Mouse (Mus musculus) embryonic facial prominence, embryonic 15.5 days (tissue): Measurements from ENCODE around the gene Trcg1. TPM values are rescaled to one million over a fixed set of nuclear protein-coding genes. Genes with fewer than 3 reads are reported as not detected.

Experiments used
- ATAC-seq: fragments of 200-750 bp; cut with Nextera tagmentation; 2 replicates; pipeline ENCODE4 v1.8.0; 2017; ENCODE audit warnings: low read depth, moderate TSS enrichment; ENCODE audit not compliant: insufficient number of reproducible peaks, low FRiP score, low TSS enrichment
- H3K27ac ChIP-seq: fragments of 300-500 bp; sonication (generic); replicated peaks from 2 replicates; pipeline ENCODE4 v1.5.1; 2015; ENCODE audit warnings: mild to moderate bottlenecking, inconsistent platforms
- H3K27me3 ChIP-seq: fragments of 300-500 bp; sonication (generic); 2 replicates; pipeline ENCODE4 v1.6.1; 2015; ENCODE audit warnings: inconsistent platforms
- H3K36me3 ChIP-seq: fragments of 300-500 bp; sonication (generic); 2 replicates; pipeline ENCODE4 v1.6.1; 2015; ENCODE audit warnings: mild to moderate bottlenecking, inconsistent platforms
- H3K4me1 ChIP-seq: fragments of 300-500 bp; sonication (generic); 2 replicates; pipeline ENCODE4 v1.6.1; 2015; ENCODE audit warnings: inconsistent platforms
- H3K4me2 ChIP-seq: fragments of 300-500 bp; sonication (generic); replicated peaks from 2 replicates; pipeline ENCODE4 v1.6.1; 2015; ENCODE audit warnings: mild to moderate bottlenecking, inconsistent platforms
- H3K4me3 ChIP-seq: fragments of 300-500 bp; sonication (generic); replicated peaks from 2 replicates; pipeline ENCODE4 v1.5.1; 2015; ENCODE audit warnings: mild to moderate bottlenecking, inconsistent platforms
- H3K9ac ChIP-seq: fragments of 300-500 bp; sonication (generic); 2 replicates; pipeline ENCODE4 v1.6.1; 2015; ENCODE audit warnings: inconsistent platforms
- H3K9me3 ChIP-seq: fragments of 300-500 bp; sonication (generic); replicated peaks from 2 replicates; pipeline ENCODE4 v1.6.1; 2016; ENCODE audit warnings: inconsistent platforms
- WGBS: fragments of 180-500 bp; shearing (Covaris S2); methylation state at CpG from one replicate; pipeline ENCODE4 v1.1.7; 2015; 5-methylcytosine and 5-hydroxymethylcytosine counted together
- polyA plus RNA-seq: library from polyadenylated mRNA; unstranded; fragments of >200 nt; fragmentation: Nextera tagmentation; extraction: Ambion mirVana; gene quantifications from 2 replicates; pipeline ENCODE4 v1.2.1, GENCODE M21; 2015

The Trcg1 gene
- polyA plus RNA-seq, 1 experiment from 2014 or later, result not detected

DNA sequence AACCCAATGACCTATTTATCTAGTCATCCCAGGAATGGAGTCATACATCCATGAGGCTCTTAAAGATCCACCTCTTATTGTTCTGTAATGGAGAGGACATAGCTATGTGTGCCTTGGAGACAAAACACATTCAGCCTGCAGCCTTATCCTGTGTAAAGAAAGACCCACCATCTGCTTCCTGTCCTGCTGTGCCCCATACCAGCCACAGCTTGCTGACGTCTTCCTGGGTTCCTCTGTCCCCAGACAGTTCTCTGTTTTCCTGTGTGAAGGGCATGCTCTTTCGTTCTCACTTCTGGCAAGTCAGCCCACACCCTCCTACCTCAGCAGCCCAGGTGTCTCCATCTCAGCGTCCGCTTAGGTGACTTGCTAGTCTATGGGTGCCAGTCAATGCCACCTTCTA is 41.9 kb downstream of the Trcg1 start:
- H3K27me3 ChIP-seq, result peaks cover 6% of the 10 kb centered on the region; the same call in 1 of the 2 replicates
- peaks cover 8% of the 10 kb centered on the region for H3K4me1 ChIP-seq
- H3K9ac ChIP-seq, result no peak overlapping the region
- H3K27ac ChIP-seq, result no peak overlapping the region
- no peaks in the 10 kb centered on the region for H3K9me3 ChIP-seq
- H3K4me3 ChIP-seq, result no peak overlapping the region
- H3K4me2 ChIP-seq, result no peak overlapping the region
- H3K36me3 ChIP-seq, result no peaks in the 10 kb centered on the region
- ATAC-seq, result no peak
- WGBS, result 67% methylated on average over 4 of the region's 4 CpGs

DNA sequence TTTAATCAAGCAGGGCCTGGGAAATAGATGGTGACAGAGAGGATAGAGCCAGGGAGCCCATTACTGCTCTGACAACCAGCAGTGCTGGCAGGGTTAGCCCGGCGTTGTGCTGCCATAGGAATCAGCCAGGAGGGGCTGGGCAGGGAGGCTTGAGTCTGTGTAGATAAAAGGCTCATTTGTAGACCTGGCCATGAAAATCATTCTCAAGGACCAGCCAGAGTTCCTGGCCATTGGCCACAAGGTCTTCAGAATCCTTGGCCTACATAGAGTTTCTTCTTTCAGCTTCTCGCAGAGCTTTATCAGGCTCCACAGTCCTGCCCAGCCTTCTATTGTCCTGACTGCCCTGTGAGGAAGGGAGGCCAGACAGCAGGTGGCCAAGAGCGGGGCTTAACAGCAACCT is 43.1 kb downstream of the Trcg1 start:
- Histone ChIP-seq H3K4me3 (no peak overlapping the region), H3K9me3 (no peaks in the 10 kb centered on the region), H3K4me1 (peaks cover 8% of the 10 kb centered on the region), H3K4me2 (no peak overlapping the region), H3K9ac (no peak overlapping the region), H3K36me3 (no peaks in the 10 kb centered on the region), H3K27ac (no peak overlapping the region), H3K27me3 (peaks cover 6% of the 10 kb centered on the region; the same call in 1 of the 2 replicates)
- no peak for ATAC-seq
- 71% methylated on average over 4 of the region's 4 CpGs for WGBS

DNA sequence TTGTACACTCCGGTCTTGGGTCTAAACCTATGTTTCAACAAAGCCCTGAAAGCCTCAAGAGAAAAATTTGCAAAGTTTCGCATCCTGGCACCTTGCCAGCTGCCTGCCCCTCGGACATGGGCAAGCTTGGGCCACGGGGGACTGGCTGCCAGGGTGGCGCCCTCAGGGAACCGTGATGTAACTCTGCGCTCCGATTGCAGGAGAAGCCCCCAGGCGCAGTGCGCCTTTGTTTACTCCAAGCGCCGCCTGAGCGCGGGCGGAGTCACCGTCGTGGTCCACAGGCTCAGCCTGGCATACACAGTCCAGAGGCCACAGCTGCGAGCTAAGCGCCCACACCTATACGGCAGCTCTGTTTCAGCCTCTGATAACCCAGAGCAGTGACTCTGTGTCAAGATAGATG is 45.2 kb downstream of the Trcg1 start:
- Histone ChIP-seq H3K36me3 (no peaks in the 10 kb centered on the region), H3K4me3 (peak overlapping the region; percentile 27), H3K9ac (peak overlapping the region; percentile 9; the same call in 1 of the 2 replicates), H3K27ac (no peak overlapping the region), H3K4me1 (peaks cover 8% of the 10 kb centered on the region), H3K27me3 (peaks cover 6% of the 10 kb centered on the region; the same call in 1 of the 2 replicates), H3K4me2 (peak overlapping the region; percentile 49), H3K9me3 (no peaks in the 10 kb centered on the region)
- peak; percentile 80 for ATAC-seq
- 9% methylated on average over 20 of the region's 20 CpGs for WGBS

DNA sequence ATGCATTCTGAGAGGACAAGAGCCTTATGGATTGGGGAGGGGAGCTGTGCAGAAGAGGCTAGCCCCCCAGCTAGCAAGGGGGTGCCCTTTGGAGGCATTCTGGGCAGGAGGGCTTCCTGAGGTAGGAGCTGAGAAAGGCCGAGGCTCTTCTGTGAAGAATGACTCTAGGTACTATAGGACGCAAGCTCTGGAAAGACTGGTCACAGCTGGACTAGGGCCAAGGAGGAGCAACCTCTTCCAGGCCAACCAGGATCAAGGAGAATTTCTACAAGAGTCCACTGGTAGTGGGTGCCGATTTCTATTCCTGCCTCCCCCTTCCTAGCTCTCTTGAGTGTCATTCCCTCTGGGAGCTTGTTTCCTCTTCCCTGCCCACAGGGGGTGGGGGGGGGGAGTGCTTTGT is 46.3 kb downstream of the Trcg1 start:
- WGBS, result 75% methylated on average over 3 of the region's 3 CpGs
- H3K36me3 ChIP-seq, result no peaks in the 10 kb centered on the region
- H3K9ac ChIP-seq, result no peak overlapping the region
- no peak overlapping the region for H3K4me2 ChIP-seq
- H3K27me3 ChIP-seq, result peaks cover 6% of the 10 kb centered on the region; the same call in 1 of the 2 replicates
- H3K4me1 ChIP-seq, result peaks cover 8% of the 10 kb centered on the region
- ATAC-seq, result no peak
- no peak overlapping the region for H3K4me3 ChIP-seq
- H3K27ac ChIP-seq, result no peak overlapping the region
- H3K9me3 ChIP-seq, result no peaks in the 10 kb centered on the region

DNA sequence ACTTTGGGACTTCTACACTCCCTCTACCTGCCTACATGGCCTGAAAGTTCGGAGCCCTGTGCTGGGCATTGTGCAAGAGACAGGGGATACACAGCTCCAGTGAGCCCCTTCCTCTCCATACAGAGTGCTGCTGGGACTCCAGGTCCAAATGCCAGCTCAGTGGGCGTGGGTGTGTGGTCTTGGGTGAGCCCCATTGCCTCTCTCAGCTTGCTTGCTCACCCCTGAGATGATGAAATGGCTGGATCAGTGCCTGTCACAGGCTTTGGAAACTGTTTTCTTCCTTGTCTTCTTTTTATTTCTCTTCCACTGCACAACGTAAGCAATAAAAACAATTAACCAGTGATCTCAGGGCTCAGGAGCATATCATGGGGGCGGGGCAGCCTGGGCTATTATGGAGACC is 47.0 kb downstream of the Trcg1 start:
- no peak for ATAC-seq
- Histone ChIP-seq H3K4me2 (no peak overlapping the region), H3K4me3 (no peak overlapping the region), H3K27ac (no peak overlapping the region), H3K4me1 (peaks cover 8% of the 10 kb centered on the region), H3K27me3 (peaks cover 6% of the 10 kb centered on the region; the same call in 1 of the 2 replicates), H3K36me3 (no peaks in the 10 kb centered on the region), H3K9me3 (no peaks in the 10 kb centered on the region), H3K9ac (no peak overlapping the region)
- 73% methylated on average over 4 of the region's 4 CpGs for WGBS

DNA sequence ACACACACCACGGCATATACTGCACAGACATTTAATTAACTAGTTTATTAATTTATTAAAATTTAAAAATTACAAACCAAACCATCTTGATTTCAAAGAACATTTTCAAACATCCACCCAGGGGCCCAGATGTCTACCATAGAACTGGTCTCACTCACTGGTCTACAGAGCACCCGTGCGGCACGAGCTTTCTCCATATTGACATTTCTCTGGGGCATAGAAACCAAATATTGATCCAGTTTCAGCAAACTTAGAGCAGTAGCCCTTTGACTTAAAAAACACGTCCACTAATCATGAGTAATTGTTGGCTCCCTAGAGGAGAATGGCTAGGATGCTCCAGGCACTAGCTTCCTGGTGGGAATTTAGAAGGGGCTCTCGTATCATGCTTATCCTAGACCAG is 50.8 kb downstream of the Trcg1 start:
- H3K4me3 ChIP-seq, result no peak overlapping the region
- no peak overlapping the region for H3K9ac ChIP-seq
- no peaks in the 10 kb centered on the region for H3K9me3 ChIP-seq
- H3K27ac ChIP-seq, result no peak overlapping the region
- 91% methylated on average over 6 of the region's 6 CpGs for WGBS
- no peaks in the 10 kb centered on the region for H3K4me1 ChIP-seq
- no peak for ATAC-seq
- no peaks in the 10 kb centered on the region for H3K36me3 ChIP-seq
- H3K4me2 ChIP-seq, result no peak overlapping the region
- H3K27me3 ChIP-seq, result no peaks in the 10 kb centered on the region

DNA sequence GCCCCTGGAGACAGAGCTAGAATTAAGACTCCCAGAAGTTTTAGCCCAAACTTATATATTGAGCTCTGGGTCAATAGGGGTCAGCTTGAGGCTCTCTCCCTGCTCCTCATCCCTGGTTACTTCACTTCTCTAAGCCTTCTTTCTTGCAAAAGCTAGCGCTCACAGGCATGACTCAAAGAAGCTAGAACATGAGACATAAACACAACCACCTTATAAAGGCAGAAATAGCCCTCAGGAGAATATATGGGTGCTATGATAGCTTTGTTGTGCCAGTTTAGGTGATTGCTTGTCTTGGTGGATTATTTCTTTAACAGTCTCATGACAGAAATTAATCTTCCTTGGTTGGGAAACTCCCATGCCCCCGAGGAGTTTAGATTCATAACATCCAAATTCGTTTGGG is 58.5 kb downstream of the Trcg1 start:
- no peak overlapping the region for H3K27ac ChIP-seq
- no peaks in the 10 kb centered on the region for H3K27me3 ChIP-seq
- ATAC-seq, result no peak
- H3K9me3 ChIP-seq, result no peaks in the 10 kb centered on the region
- no peaks in the 10 kb centered on the region for H3K4me1 ChIP-seq
- H3K36me3 ChIP-seq, result no peaks in the 10 kb centered on the region
- H3K4me3 ChIP-seq, result no peak overlapping the region
- H3K9ac ChIP-seq, result no peak overlapping the region
- 62% methylated on average over 3 of the region's 3 CpGs for WGBS
- H3K4me2 ChIP-seq, result no peak overlapping the region

DNA sequence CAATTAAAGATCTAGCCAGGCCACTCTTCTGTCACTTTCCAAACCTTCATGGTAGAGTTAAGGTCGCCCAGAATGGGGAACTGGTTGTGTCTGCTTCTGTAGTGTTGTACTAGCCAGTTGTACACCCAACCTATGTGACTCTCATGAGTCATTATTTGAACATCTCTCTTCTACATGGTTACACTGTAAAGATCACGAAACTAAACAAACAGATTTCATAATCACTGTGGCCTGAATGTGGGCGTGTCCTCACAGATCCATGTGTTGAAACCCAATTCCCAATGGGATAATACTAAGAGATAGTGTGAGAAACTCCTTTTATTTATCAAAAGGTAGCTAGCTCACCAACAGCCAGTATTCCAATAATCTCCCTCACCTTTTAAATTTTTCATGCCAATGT is 59.3 kb downstream of the Trcg1 start:
- no peak overlapping the region for H3K27ac ChIP-seq
- no peaks in the 10 kb centered on the region for H3K36me3 ChIP-seq
- 78% methylated on average over 3 of the region's 3 CpGs for WGBS
- no peak overlapping the region for H3K4me3 ChIP-seq
- no peak for ATAC-seq
- no peaks in the 10 kb centered on the region for H3K27me3 ChIP-seq
- no peaks in the 10 kb centered on the region for H3K4me1 ChIP-seq
- no peaks in the 10 kb centered on the region for H3K9me3 ChIP-seq
- H3K9ac ChIP-seq, result no peak overlapping the region
- no peak overlapping the region for H3K4me2 ChIP-seq

DNA sequence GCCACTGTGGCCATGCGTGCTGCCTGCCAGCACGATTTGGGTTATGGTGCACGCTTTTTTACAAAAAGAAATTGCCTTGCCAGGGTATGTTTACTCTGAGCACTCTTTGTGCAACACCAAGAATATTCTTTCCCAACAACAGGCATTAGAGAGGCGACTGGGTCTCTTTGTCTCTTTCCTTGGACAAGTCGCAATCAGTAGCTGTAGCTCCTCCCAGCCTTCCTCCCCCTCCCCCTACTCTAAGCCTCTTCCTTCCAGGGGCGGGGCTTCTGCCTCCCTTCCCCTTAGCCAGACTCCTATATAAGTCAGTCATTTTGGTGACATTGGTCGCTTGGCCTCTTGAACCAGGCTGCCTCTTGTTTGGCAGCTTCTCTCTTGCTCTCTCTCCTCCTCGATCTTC is 59.9 kb downstream of the Trcg1 start:
- Histone ChIP-seq H3K4me2 (no peak overlapping the region), H3K9ac (no peak overlapping the region), H3K27ac (no peak overlapping the region), H3K9me3 (no peaks in the 10 kb centered on the region), H3K4me1 (no peaks in the 10 kb centered on the region), H3K4me3 (no peak overlapping the region), H3K36me3 (no peaks in the 10 kb centered on the region), H3K27me3 (no peaks in the 10 kb centered on the region)
- ATAC-seq, result no peak
- 64% methylated on average over 8 of the region's 8 CpGs for WGBS

DNA sequence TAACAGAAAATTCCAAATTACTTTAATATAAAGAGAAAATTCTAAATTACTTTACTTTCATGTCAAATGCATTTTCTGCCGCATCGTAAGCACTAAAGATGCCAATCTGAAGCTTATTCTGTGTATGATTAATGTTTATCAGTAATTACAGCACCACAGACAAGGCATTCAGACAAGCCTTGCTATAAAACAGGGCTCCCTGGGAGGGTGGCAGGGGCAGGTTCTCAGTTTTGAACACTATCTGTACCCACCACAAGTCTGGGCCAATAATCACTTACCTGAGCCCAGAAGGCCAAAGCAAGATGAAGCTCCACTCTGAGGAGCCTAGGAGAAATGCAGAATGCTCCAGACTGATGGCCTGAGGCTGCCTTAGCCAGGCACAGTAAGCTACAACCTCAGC is 61.6 kb downstream of the Trcg1 start:
- Histone ChIP-seq H3K4me3 (no peak overlapping the region), H3K27ac (no peak overlapping the region), H3K36me3 (no peaks in the 10 kb centered on the region), H3K9ac (no peak overlapping the region), H3K4me2 (no peak overlapping the region), H3K4me1 (no peaks in the 10 kb centered on the region), H3K27me3 (no peaks in the 10 kb centered on the region), H3K9me3 (no peaks in the 10 kb centered on the region)
- 83% methylated on average over 2 of the region's 2 CpGs for WGBS
- no peak for ATAC-seq
